Mouse (Mus musculus): ENCODE measurements around the gene Ints3. TPM values are rescaled to one million over a fixed set of nuclear protein-coding genes. Genes with fewer than 3 reads are reported as not detected.

Ints3 gene
- polyA plus RNA-seq, 1 experiment from 2014 or later = 45.8 TPM

DNA sequence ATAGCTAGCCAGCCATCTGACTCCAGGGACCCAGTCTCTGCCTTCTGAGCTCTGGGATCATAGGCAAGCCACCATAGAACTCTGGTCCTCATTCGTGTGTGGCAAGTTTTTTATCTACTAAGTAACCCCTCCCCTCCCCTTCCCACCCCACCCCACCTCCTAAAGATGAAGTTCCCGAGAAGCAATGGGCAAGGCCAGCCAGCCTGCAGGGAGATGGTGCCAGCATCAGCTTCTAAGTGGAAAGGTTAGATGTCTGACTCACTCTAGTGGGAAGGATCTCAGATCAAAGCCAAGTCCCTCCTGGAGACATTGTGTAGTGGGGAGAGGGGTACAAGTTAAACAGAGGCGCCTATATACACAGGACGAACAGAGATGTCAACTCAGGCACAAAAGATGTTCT lies 42.4 kb downstream of the Ints3 start:
- Histone ChIP-seq H3K27ac (ENCODE audit: low read depth, low read length) (no peak overlapping the region), H3K4me1 (ENCODE audit: control insufficient read depth, insufficient read depth, low read length) (peaks cover 13% of the 10 kb centered on the region), H3K4me2 (ENCODE audit: low read depth) (no peak overlapping the region), H3K9me3 (ENCODE audit: control insufficient read depth, low read length) (no peaks in the 10 kb centered on the region), H3K27me3 (ENCODE audit: control insufficient read depth, insufficient read depth, low read length) (no peaks in the 10 kb centered on the region), H3K4me3 (ENCODE audit: low read depth, low read length) (no peak overlapping the region), H3K9ac (ENCODE audit: low read length) (no peak overlapping the region), H3K36me3 (ENCODE audit: control insufficient read depth, insufficient read depth, low read length) (peaks cover 24% of the 10 kb centered on the region)
- no peak for DNase-seq (ENCODE audit: low spot score)
- WGBS = 78% methylated on average over 4 of the region's 4 CpGs
- ATAC-seq (ENCODE audit: insufficient read depth, low FRiP score, low TSS enrichment) = no peak

DNA sequence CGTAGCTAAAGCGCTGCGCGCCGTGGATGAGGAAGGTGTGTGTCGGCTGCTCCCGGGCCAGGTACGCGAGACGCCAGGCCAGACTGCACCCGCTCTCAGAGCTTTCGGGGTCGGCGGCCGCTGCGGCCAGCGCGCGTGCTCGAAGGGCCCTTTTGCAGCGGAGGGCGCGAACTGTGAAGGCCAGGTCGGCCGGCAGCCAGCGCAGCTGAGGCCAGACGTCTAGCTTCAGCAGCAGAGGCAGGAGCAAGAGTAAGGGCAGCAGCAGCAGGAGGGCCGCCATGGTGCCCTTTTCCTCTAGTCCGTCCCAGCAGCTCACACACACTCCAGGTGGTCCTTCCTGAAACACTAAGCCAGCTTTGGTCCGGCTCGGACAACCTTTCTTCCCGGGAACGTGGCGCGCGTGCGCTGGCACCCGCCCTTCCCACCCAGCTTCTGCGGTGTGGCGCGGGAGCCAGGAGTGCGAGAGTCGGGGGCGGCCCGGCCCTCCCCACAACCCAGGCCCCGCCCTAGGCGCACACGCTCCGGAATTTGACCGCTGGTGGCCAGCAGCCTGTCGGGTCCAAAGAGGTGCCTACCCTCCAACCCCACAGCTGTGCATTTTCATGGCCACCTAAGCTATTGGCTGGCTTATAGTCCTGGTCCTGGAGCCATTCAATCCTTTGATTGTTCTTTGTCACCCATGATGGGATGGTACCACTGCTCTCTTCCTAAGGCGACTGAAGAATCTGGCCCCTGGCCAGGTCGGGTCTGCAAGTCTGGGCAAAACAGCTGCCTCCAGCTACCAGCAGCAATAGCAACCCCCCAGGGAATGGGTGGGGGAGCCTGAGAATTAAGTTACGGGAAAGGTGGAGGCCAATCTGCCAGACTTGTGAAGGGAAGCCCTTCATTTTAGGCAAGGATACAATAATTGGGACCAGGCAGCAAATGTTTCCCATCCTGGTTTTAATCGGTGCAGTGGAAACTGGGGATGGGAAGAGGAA lies 43.6 kb downstream of the Ints3 start, which contains the start of gene Slc27a3:
Gene Slc27a3, minus strand, starts transcription at position 428 of the 980 bp plus-strand sequence.
- Histone ChIP-seq H3K4me3 (ENCODE audit: low read depth, low read length) (peak within 1 kb of the TSS; percentile 66), H3K9ac (ENCODE audit: low read length) (peak within 1 kb of the TSS; percentile 85), H3K27ac (ENCODE audit: low read depth, low read length) (peak within 1 kb of the TSS; percentile 82), H3K4me1 (ENCODE audit: control insufficient read depth, insufficient read depth, low read length) (peaks cover 13% of the 10 kb centered on the region), H3K36me3 (ENCODE audit: control insufficient read depth, insufficient read depth, low read length) (peaks cover 22% of the 10 kb centered on the region), H3K27me3 (ENCODE audit: control insufficient read depth, insufficient read depth, low read length) (no peaks in the 10 kb centered on the region), H3K4me2 (ENCODE audit: low read depth) (peak within 1 kb of the TSS; percentile 74), H3K9me3 (ENCODE audit: control insufficient read depth, low read length) (no peaks in the 10 kb centered on the region)
- peak; percentile 65 for DNase-seq (ENCODE audit: low spot score)
- peak; percentile 52 for ATAC-seq (ENCODE audit: insufficient read depth, low FRiP score, low TSS enrichment)
- under 1% methylated on average over 54 of the region's 55 CpGs for WGBS

DNA sequence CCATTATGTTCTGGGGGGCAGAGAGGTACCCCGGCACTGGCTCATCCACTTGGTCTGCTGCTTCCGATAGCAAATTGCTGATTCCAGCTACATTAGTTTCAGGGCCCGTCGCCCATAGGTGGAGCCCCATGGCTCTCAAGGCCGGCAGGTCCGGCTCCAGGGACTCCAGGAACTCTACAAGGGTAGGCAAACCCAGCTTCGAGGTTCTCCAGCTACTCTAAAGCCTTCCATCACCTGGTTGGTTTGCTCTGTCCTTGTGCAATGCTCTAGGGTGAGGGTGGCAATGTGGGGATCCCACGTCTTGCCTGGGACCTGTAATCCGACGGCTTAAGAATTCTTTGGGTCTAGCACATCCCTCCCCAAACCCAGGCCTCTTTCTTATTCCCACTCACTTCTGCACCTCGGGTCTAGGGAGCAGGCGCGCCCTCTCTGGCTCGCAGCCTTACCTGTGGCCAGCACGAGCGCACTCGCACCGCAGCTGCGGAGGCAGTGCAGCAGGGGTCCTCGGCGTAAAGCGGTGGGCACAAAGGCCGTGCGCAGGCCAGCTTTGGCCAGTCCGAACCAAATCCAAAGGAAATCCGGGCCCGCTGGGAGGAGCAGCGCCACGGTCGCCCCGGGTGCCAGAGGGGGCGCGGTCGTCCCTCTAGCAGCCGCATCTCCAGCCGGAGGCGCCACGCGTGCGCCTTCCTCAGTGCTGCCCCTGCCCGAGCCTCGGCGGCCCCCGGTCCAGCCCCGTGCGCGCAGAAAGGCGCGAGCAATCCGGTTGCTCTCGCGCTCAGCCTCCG lies 44.5 kb downstream of the Ints3 start:
- H3K9ac ChIP-seq (ENCODE audit: low read length) = peak overlapping the region; percentile 85
- H3K27ac ChIP-seq (ENCODE audit: low read depth, low read length) = peak overlapping the region; percentile 82
- H3K4me1 ChIP-seq (ENCODE audit: control insufficient read depth, insufficient read depth, low read length) = peaks cover 13% of the 10 kb centered on the region
- peaks cover 19% of the 10 kb centered on the region for H3K36me3 ChIP-seq (ENCODE audit: control insufficient read depth, insufficient read depth, low read length)
- H3K9me3 ChIP-seq (ENCODE audit: control insufficient read depth, low read length) = no peaks in the 10 kb centered on the region
- peak overlapping the region; percentile 66 for H3K4me3 ChIP-seq (ENCODE audit: low read depth, low read length)
- DNase-seq (ENCODE audit: low spot score) = peak; percentile 71
- no peaks in the 10 kb centered on the region for H3K27me3 ChIP-seq (ENCODE audit: control insufficient read depth, insufficient read depth, low read length)
- ATAC-seq (ENCODE audit: insufficient read depth, low FRiP score, low TSS enrichment) = peak; percentile 74
- 3% methylated on average over 48 of the region's 53 CpGs for WGBS
- peak overlapping the region; percentile 74 for H3K4me2 ChIP-seq (ENCODE audit: low read depth)

DNA sequence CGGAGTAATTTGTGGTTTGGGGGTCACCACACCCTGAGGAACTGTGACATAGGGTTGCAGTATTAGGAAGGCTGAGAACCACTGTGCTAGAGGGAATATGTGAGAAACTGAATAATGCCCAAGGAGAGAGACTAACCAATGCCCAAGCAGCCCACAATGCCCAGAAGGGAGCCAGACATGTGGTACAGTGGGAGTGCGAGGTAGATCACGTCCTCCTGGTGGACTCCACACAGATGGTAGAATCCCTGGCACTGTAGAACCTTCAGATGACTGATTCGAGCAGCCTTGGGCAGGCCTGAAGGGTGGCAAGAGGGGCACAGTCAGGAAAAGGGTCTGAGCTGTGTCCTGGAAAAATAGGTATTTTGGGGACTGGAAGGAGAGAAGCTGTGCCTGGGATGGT lies 45.2 kb downstream of the Ints3 start:
- ATAC-seq (ENCODE audit: insufficient read depth, low FRiP score, low TSS enrichment) (no peak), DNase-seq (ENCODE audit: low spot score) (no peak)
- peaks cover 13% of the 10 kb centered on the region for H3K36me3 ChIP-seq (ENCODE audit: control insufficient read depth, insufficient read depth, low read length)
- WGBS = 87% methylated on average over 4 of the region's 4 CpGs
- H3K9me3 ChIP-seq (ENCODE audit: control insufficient read depth, low read length) = no peaks in the 10 kb centered on the region
- H3K27me3 ChIP-seq (ENCODE audit: control insufficient read depth, insufficient read depth, low read length) = no peaks in the 10 kb centered on the region
- peaks cover 13% of the 10 kb centered on the region for H3K4me1 ChIP-seq (ENCODE audit: control insufficient read depth, insufficient read depth, low read length)
- no peak overlapping the region for H3K9ac ChIP-seq (ENCODE audit: low read length)
- peak overlapping the region; percentile 74 for H3K4me2 ChIP-seq (ENCODE audit: low read depth)
- H3K27ac ChIP-seq (ENCODE audit: low read depth, low read length) = no peak overlapping the region
- H3K4me3 ChIP-seq (ENCODE audit: low read depth, low read length) = peak overlapping the region; percentile 66; the same call in 1 of the 2 replicates

DNA sequence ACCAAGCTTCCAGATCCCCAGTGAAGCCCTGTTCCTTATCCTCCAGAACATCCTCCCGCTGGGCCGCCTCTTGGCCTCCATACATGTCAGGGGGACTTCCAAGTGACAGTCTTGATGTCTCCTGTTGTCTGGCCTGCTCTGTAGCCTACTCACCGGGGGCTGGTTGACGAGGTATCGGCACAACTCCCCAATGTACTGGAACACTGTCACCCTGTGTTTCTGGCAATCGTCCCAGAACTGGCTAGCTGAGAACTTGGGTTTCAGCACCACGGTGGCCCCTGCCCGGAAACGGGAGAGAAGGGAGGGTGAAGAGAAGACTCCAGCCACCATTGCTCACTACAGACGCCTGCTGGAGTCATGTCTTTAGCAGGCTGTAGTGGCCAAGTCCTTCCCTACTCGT lies 45.9 kb downstream of the Ints3 start:
- H3K9ac ChIP-seq (ENCODE audit: low read length) = no peak overlapping the region
- no peak overlapping the region for H3K27ac ChIP-seq (ENCODE audit: low read depth, low read length)
- H3K4me1 ChIP-seq (ENCODE audit: control insufficient read depth, insufficient read depth, low read length) = peaks cover 13% of the 10 kb centered on the region
- H3K36me3 ChIP-seq (ENCODE audit: control insufficient read depth, insufficient read depth, low read length) = peaks cover 10% of the 10 kb centered on the region
- ATAC-seq (ENCODE audit: insufficient read depth, low FRiP score, low TSS enrichment) = no peak
- no peaks in the 10 kb centered on the region for H3K27me3 ChIP-seq (ENCODE audit: control insufficient read depth, insufficient read depth, low read length)
- no peak overlapping the region for H3K4me3 ChIP-seq (ENCODE audit: low read depth, low read length)
- H3K4me2 ChIP-seq (ENCODE audit: low read depth) = no peak overlapping the region
- DNase-seq (ENCODE audit: low spot score) = no peak
- no peaks in the 10 kb centered on the region for H3K9me3 ChIP-seq (ENCODE audit: control insufficient read depth, low read length)
- WGBS = 86% methylated on average over 11 of the region's 11 CpGs

DNA sequence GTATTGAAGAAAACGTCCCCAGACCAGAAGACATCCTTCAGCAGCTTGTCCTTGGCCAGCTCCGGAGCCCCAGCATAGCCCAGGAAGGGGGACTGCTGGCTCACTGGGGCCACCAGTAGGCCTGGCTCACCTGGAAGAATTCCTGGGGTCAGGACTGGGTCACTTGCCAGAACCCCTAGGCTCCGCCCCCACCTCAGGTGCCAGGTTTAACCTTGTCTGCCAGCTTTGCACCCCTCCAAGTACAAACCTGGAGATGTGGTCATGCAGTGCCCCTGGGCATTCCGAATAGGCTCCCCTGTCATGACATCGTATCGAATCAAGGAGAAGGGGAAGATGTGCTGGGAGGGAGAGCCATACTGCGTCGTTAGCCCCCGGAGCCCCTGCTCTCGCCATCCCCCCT lies 46.6 kb downstream of the Ints3 start:
- Histone ChIP-seq H3K4me3 (ENCODE audit: low read depth, low read length) (no peak overlapping the region), H3K27ac (ENCODE audit: low read depth, low read length) (no peak overlapping the region), H3K27me3 (ENCODE audit: control insufficient read depth, insufficient read depth, low read length) (no peaks in the 10 kb centered on the region), H3K36me3 (ENCODE audit: control insufficient read depth, insufficient read depth, low read length) (peaks cover 5% of the 10 kb centered on the region), H3K9ac (ENCODE audit: low read length) (no peak overlapping the region), H3K4me2 (ENCODE audit: low read depth) (no peak overlapping the region), H3K9me3 (ENCODE audit: control insufficient read depth, low read length) (no peaks in the 10 kb centered on the region), H3K4me1 (ENCODE audit: control insufficient read depth, insufficient read depth, low read length) (peaks cover 13% of the 10 kb centered on the region)
- WGBS = 96% methylated on average over 10 of the region's 10 CpGs
- no peak for DNase-seq (ENCODE audit: low spot score)
- no peak for ATAC-seq (ENCODE audit: insufficient read depth, low FRiP score, low TSS enrichment)

DNA sequence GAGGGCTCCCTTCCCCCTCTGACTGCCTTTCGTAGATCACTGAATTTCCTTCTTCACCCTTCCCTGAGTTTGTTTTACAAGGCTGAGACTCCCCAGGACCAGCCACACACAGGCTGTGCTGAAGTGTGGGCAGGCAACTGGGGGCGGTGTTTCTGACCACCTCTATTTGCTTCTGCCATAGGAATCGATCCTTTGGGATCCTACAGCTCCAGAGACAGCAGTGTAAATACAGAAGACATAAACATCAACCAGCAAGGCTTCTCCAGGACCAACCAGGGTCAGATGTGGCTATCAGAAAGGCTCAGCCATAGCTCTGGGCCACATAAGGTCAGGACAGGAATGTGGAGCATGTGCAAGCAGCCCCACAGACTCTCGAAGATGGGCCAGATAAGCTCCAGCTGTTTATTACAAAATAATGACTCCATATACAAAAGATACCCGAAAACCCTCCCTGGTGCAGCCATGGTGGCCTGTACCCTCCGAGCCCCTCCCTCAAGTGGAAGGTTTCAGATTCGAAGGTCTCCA lies 48.5 kb downstream of the Ints3 start:
- Histone ChIP-seq H3K9me3 (ENCODE audit: control insufficient read depth, low read length) (no peaks in the 10 kb centered on the region), H3K27me3 (ENCODE audit: control insufficient read depth, insufficient read depth, low read length) (no peaks in the 10 kb centered on the region), H3K4me2 (ENCODE audit: low read depth) (no peak overlapping the region), H3K27ac (ENCODE audit: low read depth, low read length) (no peak overlapping the region), H3K4me1 (ENCODE audit: control insufficient read depth, insufficient read depth, low read length) (peaks cover 10% of the 10 kb centered on the region), H3K36me3 (ENCODE audit: control insufficient read depth, insufficient read depth, low read length) (peaks cover 3% of the 10 kb centered on the region; the same call in 1 of the 2 replicates), H3K9ac (ENCODE audit: low read length) (no peak overlapping the region), H3K4me3 (ENCODE audit: low read depth, low read length) (no peak overlapping the region)
- WGBS = 80% methylated on average over 7 of the region's 7 CpGs
- DNase-seq (ENCODE audit: low spot score) (no peak), ATAC-seq (ENCODE audit: insufficient read depth, low FRiP score, low TSS enrichment) (no peak)

DNA sequence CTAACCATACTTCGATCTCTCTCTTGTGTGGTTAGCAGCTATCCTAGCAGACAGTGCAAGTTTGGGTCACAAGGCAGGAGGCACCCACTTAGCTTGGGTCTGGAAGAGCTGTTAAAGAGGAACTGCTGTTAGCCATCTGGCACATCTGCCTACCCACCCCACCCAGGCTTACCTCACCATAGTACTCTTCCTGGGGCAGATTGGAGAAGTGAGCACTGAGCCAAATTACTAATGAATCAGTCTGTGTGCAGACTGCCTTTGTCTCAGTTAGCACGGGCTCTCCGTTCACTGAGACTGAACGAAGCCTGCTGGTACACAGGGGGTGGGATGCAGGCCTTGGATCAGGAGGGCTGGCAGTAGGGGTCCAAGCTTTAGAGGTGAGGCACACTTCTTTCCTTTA lies 49.7 kb downstream of the Ints3 start:
- Histone ChIP-seq H3K4me3 (ENCODE audit: low read depth, low read length) (no peak overlapping the region), H3K36me3 (ENCODE audit: control insufficient read depth, insufficient read depth, low read length) (peaks cover 3% of the 10 kb centered on the region; the same call in 1 of the 2 replicates), H3K4me1 (ENCODE audit: control insufficient read depth, insufficient read depth, low read length) (peaks cover 6% of the 10 kb centered on the region), H3K27me3 (ENCODE audit: control insufficient read depth, insufficient read depth, low read length) (no peaks in the 10 kb centered on the region), H3K9me3 (ENCODE audit: control insufficient read depth, low read length) (no peaks in the 10 kb centered on the region), H3K4me2 (ENCODE audit: low read depth) (no peak overlapping the region), H3K9ac (ENCODE audit: low read length) (no peak overlapping the region), H3K27ac (ENCODE audit: low read depth, low read length) (no peak overlapping the region)
- ATAC-seq (ENCODE audit: insufficient read depth, low FRiP score, low TSS enrichment) = no peak
- no peak for DNase-seq (ENCODE audit: low spot score)
- WGBS = 79% methylated on average over 4 of the region's 4 CpGs

Data from neural tube, embryonic 11.5 days (tissue).